Mouse (Mus musculus): ENCODE measurements around the gene Rragd.

- no peak for TF ChIP-seq CTCF (IDR thresholded peaks at IDR 0.05; ENCODE audit: low read depth)
- no peak for TF ChIP-seq EP300 (IDR thresholded peaks at IDR 0.05; ENCODE audit: low read depth)
These were observed 30.2 kb upstream of the Rragd start for GRCm38 (mm10) chr4:32952681-32953080.

Measured in liver, postnatal 0 days (tissue).